Mouse (Mus musculus): ENCODE results near the gene Chrm3. TPM values are rescaled to one million over a fixed set of nuclear protein-coding genes. Genes with fewer than 3 reads are reported as not detected.

The Chrm3 gene
- polyA plus RNA-seq, 1 experiment from 2014 or later = 0.06 TPM

- DNase-seq (ENCODE audit: low spot score) = no peak
- no peaks in the 10 kb centered on the region for H3K36me3 ChIP-seq
- H3K9me3 ChIP-seq (replicated peaks) = no peaks in the 10 kb centered on the region; the same call in 1 of the 2 replicates
- no peak overlapping the region for H3K27ac ChIP-seq (replicated peaks)
- H3K4me1 ChIP-seq = no peaks in the 10 kb centered on the region
- H3K27me3 ChIP-seq (ENCODE audit: low read depth, poor library complexity, severe bottlenecking) = no peaks in the 10 kb centered on the region
- H3K4me3 ChIP-seq = no peak overlapping the region
- WGBS = 86% methylated on average over 4 of the region's 4 CpGs
Observed at GRCm38 (mm10) chr13:10284331-10284730, 76.3 kb downstream of the Chrm3 start.

DNA sequence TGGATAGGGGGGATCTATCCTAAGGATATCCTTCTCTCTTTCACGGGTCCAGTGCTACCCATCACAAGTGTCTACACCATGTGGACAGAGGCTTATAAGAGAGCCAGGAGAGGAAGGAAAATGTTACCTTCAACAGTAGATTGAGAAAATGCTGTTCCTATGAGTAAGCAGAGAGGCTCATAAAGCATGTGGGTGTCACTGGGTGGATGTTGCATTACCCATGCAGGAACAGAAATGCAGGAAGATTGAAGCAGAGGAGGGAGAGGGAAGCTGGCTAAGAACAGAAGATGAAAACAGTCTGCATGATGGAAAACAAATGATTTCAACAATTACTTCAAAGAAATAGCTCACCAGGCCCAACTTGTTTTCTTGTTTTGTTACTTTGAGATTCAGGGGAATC, 85.7 kb downstream of the Chrm3 start:
- DNase-seq (ENCODE audit: low spot score) = no peak
- H3K4me1 ChIP-seq = no peaks in the 10 kb centered on the region
- no peak overlapping the region for H3K4me3 ChIP-seq
- H3K27ac ChIP-seq (replicated peaks) = no peak overlapping the region
- WGBS = 70% methylated on average over 1 of the region's 1 CpGs
- H3K9me3 ChIP-seq (replicated peaks) = no peaks in the 10 kb centered on the region
- no peaks in the 10 kb centered on the region for H3K27me3 ChIP-seq (ENCODE audit: low read depth, poor library complexity, severe bottlenecking)
- no peaks in the 10 kb centered on the region for H3K36me3 ChIP-seq

GRCm38 (mm10) chr13:10263784-10264183, 96.9 kb downstream of the Chrm3 start:
- H3K27me3 ChIP-seq (ENCODE audit: low read depth, poor library complexity, severe bottlenecking) = no peaks in the 10 kb centered on the region
- no peaks in the 10 kb centered on the region for H3K4me1 ChIP-seq
- no peak for DNase-seq (ENCODE audit: low spot score)
- H3K4me3 ChIP-seq = no peak overlapping the region
- no peaks in the 10 kb centered on the region for H3K9me3 ChIP-seq (replicated peaks)
- 90% methylated on average over 3 of the region's 3 CpGs for WGBS
- H3K27ac ChIP-seq (replicated peaks) = no peak overlapping the region
- H3K36me3 ChIP-seq = no peaks in the 10 kb centered on the region

DNA sequence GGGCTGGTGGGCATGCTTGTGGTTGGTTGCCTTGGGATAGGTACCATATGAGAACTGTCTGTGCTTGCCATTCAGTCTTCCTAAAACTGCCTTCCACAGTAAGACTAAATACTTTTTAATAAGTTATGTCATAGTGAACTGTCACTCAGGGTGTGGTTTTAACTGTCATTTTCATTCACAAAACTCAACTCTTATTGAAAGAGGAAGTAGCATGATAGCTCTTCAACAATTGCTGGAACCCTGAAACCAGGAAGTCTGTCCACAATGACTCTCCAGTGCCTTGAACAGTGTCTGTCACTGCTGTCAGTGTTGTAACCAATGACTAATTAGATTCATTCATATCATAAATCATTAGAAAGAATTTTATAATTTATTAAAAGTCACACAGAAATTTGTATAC, 107.6 kb downstream of the Chrm3 start:
- Histone ChIP-seq H3K27me3 (ENCODE audit: low read depth, poor library complexity, severe bottlenecking) (no peaks in the 10 kb centered on the region), H3K9me3 (replicated peaks) (no peaks in the 10 kb centered on the region), H3K36me3 (no peaks in the 10 kb centered on the region), H3K4me1 (no peaks in the 10 kb centered on the region), H3K4me3 (no peak overlapping the region), H3K27ac (replicated peaks) (no peak overlapping the region)
- DNase-seq (ENCODE audit: low spot score) = no peak

- WGBS = 94% methylated on average over 5 of the region's 5 CpGs
- Histone ChIP-seq H3K4me3 (no peak overlapping the region), H3K36me3 (no peaks in the 10 kb centered on the region), H3K27me3 (ENCODE audit: low read depth, poor library complexity, severe bottlenecking) (no peaks in the 10 kb centered on the region), H3K27ac (replicated peaks) (no peak overlapping the region), H3K9me3 (replicated peaks) (no peaks in the 10 kb centered on the region), H3K4me1 (no peaks in the 10 kb centered on the region)
- DNase-seq (ENCODE audit: low spot score) = no peak
Observed at GRCm38 (mm10) chr13:10251499-10252179, 109.0 kb downstream of the Chrm3 start.

DNA sequence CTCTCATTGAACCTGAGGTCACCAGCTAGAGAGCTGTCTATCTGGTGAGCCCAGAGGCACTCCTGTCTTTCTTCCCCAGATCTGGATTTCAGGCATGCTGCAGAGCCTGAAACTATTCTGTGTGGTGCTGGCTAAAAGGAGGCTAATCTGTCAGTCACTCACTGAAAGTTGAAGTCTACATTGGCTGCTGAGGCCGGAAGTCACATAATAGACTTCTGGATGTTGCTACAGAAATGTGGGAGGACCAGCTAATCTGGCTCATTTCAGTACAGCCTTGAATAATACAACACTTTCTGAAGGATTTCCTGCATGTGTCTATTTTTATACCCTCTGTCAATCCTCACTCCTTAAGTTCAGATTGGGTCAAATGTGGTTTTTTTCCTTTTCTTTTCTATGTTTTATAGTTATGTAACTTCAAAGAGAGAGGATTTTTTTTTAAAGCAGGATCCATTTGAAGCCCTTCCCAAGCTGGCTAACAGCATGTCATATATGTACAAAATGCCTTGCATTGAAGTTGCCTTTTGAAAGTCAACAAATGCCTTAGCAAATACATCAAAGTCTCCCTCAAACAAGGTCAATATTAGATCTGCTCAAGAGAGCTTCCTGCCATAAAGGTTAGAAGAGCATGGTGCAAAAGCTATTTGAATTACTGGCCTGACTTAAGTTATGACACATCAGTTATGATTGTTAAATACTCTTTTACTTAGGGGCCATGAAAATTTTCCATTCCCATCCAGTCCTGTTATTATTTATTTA, 116.2 kb downstream of the Chrm3 start:
- DNase-seq (ENCODE audit: low spot score) = no peak
- no peaks in the 10 kb centered on the region for H3K9me3 ChIP-seq (replicated peaks)

DNA sequence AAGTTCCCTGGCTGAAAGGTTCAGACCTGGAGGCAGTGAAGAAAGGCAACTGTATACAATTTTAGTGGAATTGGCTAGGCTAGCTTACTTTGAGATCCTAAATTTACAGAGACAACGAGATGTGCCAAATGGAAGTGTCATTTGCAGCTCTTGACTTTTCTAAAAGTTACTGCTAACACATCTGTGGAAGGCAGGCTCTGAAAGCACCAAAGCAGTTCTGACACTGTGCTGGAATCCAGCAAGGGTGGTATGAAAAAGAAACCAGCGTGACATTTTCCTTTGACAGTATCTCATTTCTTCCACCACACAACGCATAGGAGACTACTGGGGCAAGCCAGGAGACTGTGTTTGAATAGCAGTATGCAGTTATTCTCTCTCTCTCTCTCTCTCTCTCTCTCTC, 120.4 kb downstream of the Chrm3 start:
- no peak overlapping the region for H3K27ac ChIP-seq (replicated peaks)
- no peaks in the 10 kb centered on the region for H3K9me3 ChIP-seq (replicated peaks)
- no peaks in the 10 kb centered on the region for H3K27me3 ChIP-seq (ENCODE audit: low read depth, poor library complexity, severe bottlenecking)
- WGBS = 87% methylated on average over 3 of the region's 3 CpGs
- H3K4me3 ChIP-seq = no peak overlapping the region
- no peaks in the 10 kb centered on the region for H3K36me3 ChIP-seq
- no peak for DNase-seq (ENCODE audit: low spot score)
- H3K4me1 ChIP-seq = no peaks in the 10 kb centered on the region

More for the DNA sequence above, 116.2 kb downstream of the Chrm3 start:
- no peak overlapping the region for H3K4me3 ChIP-seq
- no peaks in the 10 kb centered on the region for H3K4me1 ChIP-seq
- 81% methylated on average over 1 of the region's 1 CpGs for WGBS
- no peak overlapping the region for H3K27ac ChIP-seq (replicated peaks)
- no peaks in the 10 kb centered on the region for H3K27me3 ChIP-seq (ENCODE audit: low read depth, poor library complexity, severe bottlenecking)
- H3K36me3 ChIP-seq = no peaks in the 10 kb centered on the region

- 86% methylated on average over 4 of the region's 4 CpGs for WGBS
- no peak overlapping the region for H3K4me3 ChIP-seq
- no peaks in the 10 kb centered on the region for H3K27me3 ChIP-seq (ENCODE audit: low read depth, poor library complexity, severe bottlenecking)
- no peaks in the 10 kb centered on the region for H3K36me3 ChIP-seq
- no peak overlapping the region for H3K27ac ChIP-seq (replicated peaks)
- no peaks in the 10 kb centered on the region for H3K4me1 ChIP-seq
- DNase-seq (ENCODE audit: low spot score) = no peak
- H3K9me3 ChIP-seq (replicated peaks) = no peaks in the 10 kb centered on the region
Observed at GRCm38 (mm10) chr13:10239825-10240224, 120.8 kb downstream of the Chrm3 start.

DNA sequence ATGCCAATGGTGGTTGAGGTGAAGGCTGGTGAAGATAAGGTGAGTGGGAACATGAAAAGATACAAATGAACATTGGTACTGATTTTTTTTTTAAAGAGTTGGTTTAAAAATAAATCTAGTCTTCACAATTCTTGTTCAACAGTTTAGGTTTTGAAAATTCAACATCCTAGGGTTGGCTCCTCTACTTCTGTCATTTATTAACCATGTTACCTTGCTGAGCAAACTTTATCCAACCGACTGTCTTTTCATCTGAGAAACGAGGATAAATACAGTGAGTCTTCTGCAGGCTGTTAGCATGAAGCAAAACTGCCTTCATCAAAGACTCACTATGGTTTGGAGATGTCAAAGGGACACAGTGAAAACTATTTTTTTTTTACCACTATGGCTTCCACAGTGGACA, 123.0 kb downstream of the Chrm3 start:
- Histone ChIP-seq H3K4me1 (no peaks in the 10 kb centered on the region), H3K4me3 (no peak overlapping the region), H3K27ac (replicated peaks) (no peak overlapping the region), H3K36me3 (no peaks in the 10 kb centered on the region), H3K9me3 (replicated peaks) (no peaks in the 10 kb centered on the region), H3K27me3 (ENCODE audit: low read depth, poor library complexity, severe bottlenecking) (no peaks in the 10 kb centered on the region)
- DNase-seq (ENCODE audit: low spot score) = no peak
- WGBS = 79% methylated on average over 2 of the region's 2 CpGs

GRCm38 (mm10) chr13:10236279-10236678, 124.4 kb downstream of the Chrm3 start:
- WGBS = 96% methylated on average over 4 of the region's 4 CpGs
- Histone ChIP-seq H3K27me3 (ENCODE audit: low read depth, poor library complexity, severe bottlenecking) (no peaks in the 10 kb centered on the region), H3K4me3 (no peak overlapping the region), H3K36me3 (no peaks in the 10 kb centered on the region), H3K27ac (replicated peaks) (no peak overlapping the region), H3K4me1 (no peaks in the 10 kb centered on the region), H3K9me3 (replicated peaks) (no peaks in the 10 kb centered on the region)
- no peak for DNase-seq (ENCODE audit: low spot score)

GRCm38 (mm10) chr13:10235391-10236169, 125.1 kb downstream of the Chrm3 start:
- Histone ChIP-seq H3K27ac (replicated peaks) (no peak overlapping the region), H3K4me1 (no peaks in the 10 kb centered on the region), H3K9me3 (replicated peaks) (no peaks in the 10 kb centered on the region), H3K27me3 (ENCODE audit: low read depth, poor library complexity, severe bottlenecking) (no peaks in the 10 kb centered on the region), H3K36me3 (no peaks in the 10 kb centered on the region), H3K4me3 (no peak overlapping the region)
- no peak for DNase-seq (ENCODE audit: low spot score)
- WGBS = 90% methylated on average over 5 of the region's 5 CpGs

DNA sequence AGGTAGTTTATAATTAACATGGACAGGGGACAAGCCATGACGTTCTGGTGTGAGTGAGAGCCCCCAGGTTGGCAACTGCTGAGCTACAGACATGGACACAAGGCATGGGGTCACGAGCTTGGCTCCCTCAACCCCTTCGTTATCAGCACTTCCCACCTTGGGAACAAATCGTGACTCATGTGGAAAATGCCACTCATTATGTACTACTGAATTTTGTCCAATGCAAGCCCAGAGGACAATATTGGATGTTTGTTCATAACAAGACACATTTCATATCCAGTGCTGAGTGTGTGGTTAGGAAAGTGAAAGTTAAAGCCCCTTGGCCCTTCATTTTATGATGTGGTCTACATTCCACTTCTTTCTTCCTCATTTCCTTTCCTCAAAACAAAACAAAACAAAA, 140.2 kb downstream of the Chrm3 start:
- Histone ChIP-seq H3K4me3 (no peak overlapping the region), H3K36me3 (no peaks in the 10 kb centered on the region), H3K4me1 (no peaks in the 10 kb centered on the region), H3K9me3 (replicated peaks) (no peaks in the 10 kb centered on the region), H3K27ac (replicated peaks) (no peak overlapping the region), H3K27me3 (ENCODE audit: low read depth, poor library complexity, severe bottlenecking) (no peaks in the 10 kb centered on the region)
- WGBS = 80% methylated on average over 4 of the region's 4 CpGs
- no peak for DNase-seq (ENCODE audit: low spot score)

DNA sequence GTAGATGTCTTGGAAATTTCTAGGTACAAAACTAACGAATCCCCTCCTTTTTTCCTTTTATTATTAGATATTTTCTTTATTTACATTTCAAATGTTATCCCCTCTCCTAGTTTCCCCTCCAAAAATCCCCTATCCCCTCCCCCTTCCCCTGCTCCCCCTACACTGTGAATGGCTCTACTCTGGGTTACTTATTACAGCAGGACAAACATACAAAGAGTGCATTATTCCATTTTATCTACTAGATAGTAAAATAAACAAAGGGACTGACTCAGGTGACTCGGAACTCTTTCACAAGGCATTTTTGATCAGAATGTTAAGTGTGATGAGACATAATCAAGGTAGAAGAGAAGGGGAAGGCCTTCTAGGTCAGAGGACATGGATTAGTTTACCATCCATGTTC, 148.5 kb downstream of the Chrm3 start:
- Histone ChIP-seq H3K4me3 (no peak overlapping the region), H3K9me3 (replicated peaks) (no peaks in the 10 kb centered on the region), H3K36me3 (no peaks in the 10 kb centered on the region), H3K4me1 (no peaks in the 10 kb centered on the region), H3K27me3 (ENCODE audit: low read depth, poor library complexity, severe bottlenecking) (no peaks in the 10 kb centered on the region), H3K27ac (replicated peaks) (no peak overlapping the region)
- 88% methylated on average over 2 of the region's 2 CpGs for WGBS
- no peak for DNase-seq (ENCODE audit: low spot score)

Measured in midbrain, embryonic 10.5 days (tissue).